12 mouse cellular contexts compared by ENCODE assay signal in genomic region chr10:84820230-84820629, GRCm38 (mm10).
"Had no signal": no experiment of that assay in that cellular context is flagged by ENCODE, and none has a peak within 500 bp of the region (broad histone marks: within the 10 kb centered on the region; RNA-seq: fewer than 3 reads in every experiment).

No protein-coding gene starts in this region.

- DNase-seq: kidney, adult 2 months; kidney, postnatal 25 days; left cerebral cortex, postnatal 4 days; lung, adult 2 months; lung, postnatal 36 days; thymus, adult 18-20 months had no signal

- H3K36me3 ChIP-seq: limb, embryonic 13.5 days; liver, embryonic 15.5 days had no signal

- H3K9me3 ChIP-seq: limb, embryonic 13.5 days; liver, embryonic 15.5 days; megakaryocyte, embryonic 14.5 days; midbrain, embryonic 13.5 days; neural tube, embryonic 12.5 days had no signal

- H3K4me2 ChIP-seq: limb, embryonic 13.5 days; liver, embryonic 15.5 days; midbrain, embryonic 13.5 days; neural tube, embryonic 12.5 days had no signal

- H3K4me1 ChIP-seq: liver, embryonic 15.5 days had no signal

- ATAC-seq: lung, postnatal 0 days; midbrain, embryonic 13.5 days had no signal

- H3K27ac ChIP-seq: limb, embryonic 13.5 days; liver, embryonic 15.5 days; midbrain, embryonic 13.5 days; neural tube, embryonic 12.5 days had no signal

- H3K9ac ChIP-seq: limb, embryonic 13.5 days; liver, embryonic 15.5 days; midbrain, embryonic 13.5 days; neural tube, embryonic 12.5 days had no signal

- H3K4me3 ChIP-seq: limb, embryonic 13.5 days; liver, embryonic 15.5 days; megakaryocyte, embryonic 14.5 days; midbrain, embryonic 13.5 days; neural tube, embryonic 12.5 days had no signal

- H3K27me3 ChIP-seq: limb, embryonic 13.5 days; liver, embryonic 15.5 days; midbrain, embryonic 13.5 days; neural tube, embryonic 12.5 days had no signal
